In genomic region chr2:48494065-48494464, GRCm38 (mm10) we compare ENCODE assay signal across 12 mouse cellular contexts.
DNase-seq lines count a peak whose midpoint lies in the region; ATAC-seq and TF ChIP-seq lines count a peak whose summit lies in the region.
"Had no signal": no experiment of that assay in that cellular context is flagged by ENCODE, and none has a peak within 500 bp of the region (broad histone marks: within the 10 kb centered on the region; RNA-seq: fewer than 3 reads in every experiment).

No protein-coding gene starts in this region.

- H3K4me1 ChIP-seq in liver, adult 2 months (ENCODE audit: control insufficient read depth, insufficient read depth, low read length), result no peaks in the 10 kb centered on the region
- H3K4me1 ChIP-seq in liver, embryonic 11.5 days (replicated peaks; ENCODE audit: control insufficient read depth, insufficient read depth, low read length), result no peaks in the 10 kb centered on the region
- H3K4me1 ChIP-seq in limb, embryonic 12.5 days (replicated peaks), result peaks cover 13% of the 10 kb centered on the region; the same call in 1 of the 2 replicates
- H3K4me1 ChIP-seq in stomach, embryonic 14.5 days (ENCODE audit: control insufficient read depth, insufficient read depth, low read length), result no peaks in the 10 kb centered on the region
- H3K4me1 ChIP-seq: heart, embryonic 10.5 days; midbrain, embryonic 15.5 days had no signal

- no peak for TF ChIP-seq POLR2A in liver, adult 2 months (IDR thresholded peaks at IDR 0.05; ENCODE audit: extremely low read depth, insufficient read depth, low read length)

- no peak overlapping the region for H3K9ac ChIP-seq in liver, adult 2 months (ENCODE audit: low read depth, low read length)
- H3K9ac ChIP-seq in liver, embryonic 11.5 days (ENCODE audit: low read depth, low read length), result no peak overlapping the region
- H3K9ac ChIP-seq in limb, embryonic 12.5 days (replicated peaks), result no peak overlapping the region
- no peak overlapping the region for H3K9ac ChIP-seq in stomach, embryonic 14.5 days (replicated peaks; ENCODE audit: low read depth, low read length)
- H3K9ac ChIP-seq: forebrain, postnatal 0 days; midbrain, embryonic 15.5 days had no signal

- no peaks in the 10 kb centered on the region for H3K9me3 ChIP-seq in liver, embryonic 11.5 days (ENCODE audit: control insufficient read depth, low read length)
- H3K9me3 ChIP-seq in limb, embryonic 12.5 days, result no peaks in the 10 kb centered on the region
- H3K9me3 ChIP-seq in stomach, embryonic 14.5 days (ENCODE audit: control insufficient read depth, low read depth, low read length), result no peaks in the 10 kb centered on the region; the same call in 1 of the 2 replicates
- H3K9me3 ChIP-seq: heart, embryonic 10.5 days; midbrain, embryonic 15.5 days had no signal

- no peak for ATAC-seq in liver, embryonic 11.5 days (replicated peaks; ENCODE audit: low FRiP score)
- no peak for ATAC-seq in limb, embryonic 12.5 days (ENCODE audit: insufficient number of reproducible peaks, insufficient read depth, low FRiP score, low TSS enrichment, low read depth)
- peak; percentile 76; the same call in 1 of the 2 replicates for ATAC-seq in stomach, embryonic 14.5 days (ENCODE audit: insufficient number of reproducible peaks, insufficient read depth, low FRiP score, low read depth)
- ATAC-seq: forebrain, postnatal 0 days; hindbrain, embryonic 16.5 days; midbrain, embryonic 15.5 days had no signal

- H3K36me3 ChIP-seq in liver, adult 2 months (ENCODE audit: control insufficient read depth, insufficient read depth, low read length), result no peaks in the 10 kb centered on the region
- no peaks in the 10 kb centered on the region for H3K36me3 ChIP-seq in liver, embryonic 11.5 days (ENCODE audit: control insufficient read depth, insufficient read depth, low read length)
- H3K36me3 ChIP-seq in limb, embryonic 12.5 days, result no peaks in the 10 kb centered on the region
- no peaks in the 10 kb centered on the region for H3K36me3 ChIP-seq in stomach, embryonic 14.5 days (ENCODE audit: control insufficient read depth, insufficient read depth, low read length)
- H3K36me3 ChIP-seq: heart, embryonic 10.5 days; midbrain, embryonic 15.5 days had no signal

- H3K27ac ChIP-seq in liver, adult 2 months (replicated peaks; ENCODE audit: insufficient read depth, low read depth, low read length), result no peak overlapping the region
- no peak overlapping the region for H3K27ac ChIP-seq in liver, embryonic 11.5 days (ENCODE audit: low read depth, low read length)
- H3K27ac ChIP-seq in limb, embryonic 12.5 days, result 0 out of 2 replicates have a peak overlapping the region, but pooled peaks have one; percentile 2
- no peak overlapping the region for H3K27ac ChIP-seq in stomach, embryonic 14.5 days (ENCODE audit: low read length)
- H3K27ac ChIP-seq: heart, embryonic 10.5 days; midbrain, embryonic 15.5 days had no signal

- H3K27me3 ChIP-seq in liver, adult 2 months (ENCODE audit: control insufficient read depth, insufficient read depth, low read length), result no peaks in the 10 kb centered on the region
- no peaks in the 10 kb centered on the region for H3K27me3 ChIP-seq in liver, embryonic 11.5 days (replicated peaks; ENCODE audit: control insufficient read depth, insufficient read depth, low read length)
- H3K27me3 ChIP-seq in limb, embryonic 12.5 days, result 0 out of 2 replicates have a peak, but pooled peaks cover 2% of the 10 kb centered on the region
- no peaks in the 10 kb centered on the region for H3K27me3 ChIP-seq in stomach, embryonic 14.5 days (ENCODE audit: control insufficient read depth, insufficient read depth, low read length)
- H3K27me3 ChIP-seq: midbrain, embryonic 15.5 days had no signal

- no peaks in the 10 kb centered on the region for H3K79me2 ChIP-seq in liver, adult 2 months (ENCODE audit: control insufficient read depth, insufficient read depth, low read length)

- no peak for TF ChIP-seq CTCF in liver, adult 2 months (IDR thresholded peaks at IDR 0.05; ENCODE audit: low read depth, low read length)

- intact Hi-C loops in left cerebral cortex, postnatal 10 days (cut with DNase I), result no loop called here

- H3K4me3 ChIP-seq in liver, adult 2 months (ENCODE audit: insufficient read depth, low read depth, low read length), result no peak overlapping the region
- H3K4me3 ChIP-seq in liver, embryonic 11.5 days (ENCODE audit: low read depth, low read length), result no peak overlapping the region
- no peak overlapping the region for H3K4me3 ChIP-seq in limb, embryonic 12.5 days (replicated peaks)
- H3K4me3 ChIP-seq in stomach, embryonic 14.5 days (ENCODE audit: low read depth, low read length), result no peak overlapping the region
- H3K4me3 ChIP-seq: heart, embryonic 10.5 days; midbrain, embryonic 15.5 days had no signal

- 67% methylated on average over 2 of the region's 2 CpGs for WGBS in liver, adult 2 months
- whole genome bisulfite sequencing in liver, embryonic 11.5 days, result 46% methylated on average over 2 of the region's 2 CpGs
- 28% methylated on average over 2 of the region's 2 CpGs for WGBS in limb, embryonic 12.5 days
- WGBS in stomach, embryonic 14.5 days, result 25% methylated on average over 2 of the region's 2 CpGs

- peak; percentile 41 for DNase-seq in liver, adult 2 months (ENCODE audit: extremely low read depth, low read depth, low spot score)
- DNase-seq in liver, embryonic 11.5 days (ENCODE audit: low spot score), result no peak
- DNase-seq in kidney, adult 18-20 months, result peak; percentile 42
- no peak for DNase-seq in cerebellum, adult 8-10 months
- DNase-seq in right cerebral cortex, postnatal 25 days, result no peak
- DNase-seq in left cerebral cortex, postnatal 10 days (ENCODE audit: extremely low spot score in 1 of 2, low spot score in 2 of 2), result no peak
- DNase-seq: forebrain, postnatal 0 days had no signal

- no peak overlapping the region for H3K4me2 ChIP-seq in liver, embryonic 11.5 days
- H3K4me2 ChIP-seq in limb, embryonic 12.5 days, result no peak overlapping the region
- no peak overlapping the region for H3K4me2 ChIP-seq in stomach, embryonic 14.5 days (replicated peaks; ENCODE audit: low read depth, low read length)
- H3K4me2 ChIP-seq: midbrain, embryonic 15.5 days had no signal

Comparison
In these comparisons a context has a peak if more than half of its experiments do, and no peak if none do; other contexts are left out.
1. DNase-seq: peak in liver, adult 2 months (single experiment) and kidney, adult 18-20 months (single experiment); none in liver, embryonic 11.5 days (single experiment), cerebellum, adult 8-10 months (single experiment), right cerebral cortex, postnatal 25 days (single experiment) and left cerebral cortex, postnatal 10 days (0 of 2).